Mouse (Mus musculus) hindbrain, embryonic 14.5 days (tissue): ENCODE results near the gene Plcl2. TPM values are rescaled to one million over a fixed set of nuclear protein-coding genes. Genes with fewer than 3 reads are reported as not detected.

Source experiments
- ATAC-seq: fragments of 200-750 bp; cut with Nextera tagmentation; 2 replicates; pipeline ENCODE4 v1.8.0; 2017; ENCODE audit warnings: moderate number of reproducible peaks, mild to moderate bottlenecking, moderate TSS enrichment, moderate library complexity; ENCODE audit not compliant: low FRiP score
- DNase-seq: peaks from one replicate; pipeline ENCODE4 v3.0.0-alpha.2; 2015; ENCODE audit warnings: low spot score
- H3K27ac ChIP-seq: fragments of 300-500 bp; sonication (generic); 2 replicates; pipeline ENCODE4 v1.5.1; 2014; ENCODE audit warnings: mild to moderate bottlenecking, moderate library complexity
- H3K27me3 ChIP-seq: fragments of 300-500 bp; sonication (generic); 2 replicates; pipeline ENCODE4 v1.6.1; 2014; ENCODE audit warnings: mild to moderate bottlenecking, low read length, mixed read lengths; ENCODE audit not compliant: control insufficient read depth, insufficient read depth
- H3K36me3 ChIP-seq: fragments of 300-500 bp; sonication (generic); replicated peaks from 2 replicates; pipeline ENCODE4 v1.6.1; 2014; ENCODE audit not compliant: control insufficient read depth, insufficient read depth
- H3K4me1 ChIP-seq: fragments of 300-500 bp; sonication (generic); replicated peaks from 2 replicates; pipeline ENCODE4 v1.6.1; 2014; ENCODE audit warnings: antibody characterized with exemption, low read length, mixed read lengths; ENCODE audit not compliant: control insufficient read depth, insufficient read depth
- H3K4me2 ChIP-seq: fragments of 300-500 bp; sonication (generic); replicated peaks from 2 replicates; pipeline ENCODE4 v1.6.1; 2014; ENCODE audit warnings: mild to moderate bottlenecking, moderate library complexity
- H3K4me3 ChIP-seq: fragments of 300-500 bp; sonication (generic); replicated peaks from 2 replicates; pipeline ENCODE4 v1.5.1; 2014; ENCODE audit warnings: mild to moderate bottlenecking, low read length
- H3K9ac ChIP-seq: fragments of 300-500 bp; sonication (generic); 2 replicates; pipeline ENCODE4 v1.6.1; 2014
- H3K9me3 ChIP-seq: fragments of 300-500 bp; sonication (generic); 2 replicates; pipeline ENCODE4 v1.6.1; 2016; ENCODE audit warnings: low read length; ENCODE audit not compliant: control insufficient read depth
- WGBS: fragments of 180-500 bp; shearing (Covaris S2); extraction: QIAGEN DNeasy Blood & Tissue Kit; methylation state at CpG from one replicate; pipeline ENCODE4 v1.1.7; 2014; 5-methylcytosine and 5-hydroxymethylcytosine counted together
- polyA plus RNA-seq: library from polyadenylated mRNA; unstranded; fragments of >200 nt; fragmentation: Nextera tagmentation; extraction: Ambion mirVana; gene quantifications from 2 replicates; pipeline ENCODE4 v1.2.1, GENCODE M21; 2014

Gene Plcl2
- polyA plus RNA-seq, 1 experiment from 2014 or later, result 14.6 TPM

GRCm38 (mm10) chr17:50498062-50498697 lies 11.0 kb upstream of the Plcl2 start:
- DNase-seq, result no peak
- no peak for ATAC-seq
- Histone ChIP-seq H3K4me1 (0 out of 2 replicates have a peak, but pooled peaks cover 3% of the 10 kb centered on the region), H3K9me3 (no peaks in the 10 kb centered on the region), H3K4me2 (no peak overlapping the region), H3K9ac (no peak overlapping the region), H3K36me3 (no peaks in the 10 kb centered on the region), H3K4me3 (no peak overlapping the region), H3K27me3 (no peaks in the 10 kb centered on the region), H3K27ac (no peak overlapping the region)
- WGBS, result 52% methylated on average over 7 of the region's 7 CpGs

DNA sequence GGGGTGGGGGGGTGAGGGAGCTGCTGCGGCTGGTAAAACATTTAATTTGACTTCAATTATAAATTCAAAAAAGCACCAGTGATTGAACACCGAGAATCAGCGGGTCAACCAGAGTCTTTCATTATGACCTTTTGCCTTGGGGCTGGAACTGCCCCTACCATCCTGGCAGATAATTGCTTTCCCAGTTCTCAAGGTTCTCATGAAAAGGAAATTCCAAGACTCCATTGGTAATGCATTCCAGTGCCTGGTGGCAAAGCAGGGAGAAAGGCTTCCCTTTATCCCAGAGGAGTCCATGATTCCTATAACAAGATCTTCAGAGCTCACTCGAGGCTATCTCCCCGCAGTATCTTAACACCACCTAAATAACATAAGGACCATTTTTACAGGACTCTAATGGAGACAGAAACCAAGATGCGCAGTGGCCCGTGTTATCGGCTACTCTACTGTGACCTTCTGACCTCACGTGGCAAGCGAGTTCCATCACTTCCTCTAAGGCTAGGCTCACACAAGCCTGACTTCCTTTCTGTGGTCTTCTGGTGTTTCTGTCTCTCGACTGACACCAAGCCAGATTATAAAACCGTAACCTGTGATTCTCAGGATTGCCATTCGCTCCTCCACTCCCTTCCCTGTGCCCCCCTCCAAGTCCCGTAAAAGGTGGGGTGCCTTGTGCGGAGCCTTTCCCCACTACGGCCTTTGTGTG lies 10.0 kb upstream of the Plcl2 start:
- no peaks in the 10 kb centered on the region for H3K36me3 ChIP-seq
- H3K9ac ChIP-seq, result no peak overlapping the region
- no peak overlapping the region for H3K27ac ChIP-seq
- 0 out of 2 replicates have a peak, but pooled peaks cover 2% of the 10 kb centered on the region for H3K4me1 ChIP-seq
- no peak overlapping the region for H3K4me3 ChIP-seq
- DNase-seq (no peak), ATAC-seq (no peak)
- WGBS, result 73% methylated on average over 16 of the region's 16 CpGs
- H3K4me2 ChIP-seq, result no peak overlapping the region
- H3K9me3 ChIP-seq, result no peaks in the 10 kb centered on the region
- H3K27me3 ChIP-seq, result no peaks in the 10 kb centered on the region

DNA sequence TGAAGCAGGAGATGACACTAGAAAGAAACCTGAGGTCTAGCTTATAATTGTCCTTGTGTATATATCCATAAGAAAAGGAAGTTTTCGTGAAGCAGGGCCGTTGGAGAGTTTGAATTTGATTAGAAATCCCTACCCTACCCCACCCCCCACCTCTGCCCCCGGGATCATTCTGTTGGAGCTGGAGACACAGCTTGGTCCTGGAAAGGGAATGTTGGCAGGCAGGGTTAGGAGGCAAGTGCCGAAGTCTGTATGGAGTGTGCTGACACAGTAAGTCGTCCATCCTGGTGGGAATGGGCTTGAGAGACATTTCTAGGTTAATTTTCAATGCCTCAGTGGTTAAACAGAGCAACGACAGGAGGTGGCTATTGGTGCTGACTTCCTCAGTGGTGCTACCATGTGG lies 8.4 kb upstream of the Plcl2 start:
- DNase-seq, result no peak
- WGBS, result 73% methylated on average over 6 of the region's 6 CpGs

DNA sequence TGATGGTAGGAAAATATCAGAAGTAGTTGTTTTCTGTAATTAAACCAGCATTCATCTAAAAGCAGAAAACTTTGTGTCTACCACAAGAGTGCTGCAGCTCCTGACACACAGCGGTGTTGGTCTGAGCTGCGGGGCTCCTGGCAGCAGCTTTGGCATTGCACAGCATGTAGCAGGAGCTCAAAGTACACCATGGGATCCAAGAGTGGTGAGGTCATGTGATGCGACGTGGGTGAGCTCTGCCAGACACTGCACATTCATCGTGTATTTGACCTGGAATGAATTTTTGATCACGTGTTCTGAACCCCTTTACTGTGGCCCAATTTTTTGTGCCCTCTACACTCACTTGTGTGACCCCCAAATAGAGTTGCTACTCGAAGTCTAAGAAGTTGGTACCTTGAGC lies 6.1 kb upstream of the Plcl2 start:
- no peaks in the 10 kb centered on the region for H3K4me1 ChIP-seq
- WGBS, result 82% methylated on average over 7 of the region's 7 CpGs
- no peak overlapping the region for H3K4me2 ChIP-seq
- H3K4me3 ChIP-seq, result no peak overlapping the region
- DNase-seq, result no peak
- H3K27ac ChIP-seq, result no peak overlapping the region
- no peaks in the 10 kb centered on the region for H3K36me3 ChIP-seq
- no peaks in the 10 kb centered on the region for H3K9me3 ChIP-seq
- H3K9ac ChIP-seq, result no peak overlapping the region
- H3K27me3 ChIP-seq, result no peaks in the 10 kb centered on the region
- ATAC-seq, result no peak

More for the DNA sequence above, 8.4 kb upstream of the Plcl2 start:
- Histone ChIP-seq H3K36me3 (no peaks in the 10 kb centered on the region), H3K4me1 (no peaks in the 10 kb centered on the region), H3K27me3 (no peaks in the 10 kb centered on the region), H3K4me3 (no peak overlapping the region), H3K9ac (no peak overlapping the region), H3K9me3 (no peaks in the 10 kb centered on the region), H3K27ac (no peak overlapping the region), H3K4me2 (no peak overlapping the region)
- no peak for ATAC-seq

- ATAC-seq (no peak), DNase-seq (no peak)
- H3K4me1 ChIP-seq, result no peaks in the 10 kb centered on the region
- no peak overlapping the region for H3K9ac ChIP-seq
- no peak overlapping the region for H3K4me2 ChIP-seq
- H3K27me3 ChIP-seq, result no peaks in the 10 kb centered on the region
- H3K36me3 ChIP-seq, result no peaks in the 10 kb centered on the region
- no peak overlapping the region for H3K27ac ChIP-seq
- WGBS, result 79% methylated on average over 6 of the region's 6 CpGs
- no peaks in the 10 kb centered on the region for H3K9me3 ChIP-seq
- H3K4me3 ChIP-seq, result no peak overlapping the region
Measured at GRCm38 (mm10) chr17:50504070-50504846, 4.9 kb upstream of the Plcl2 start.

- Histone ChIP-seq H3K4me1 (peaks cover 12% of the 10 kb centered on the region), H3K9ac (no peak overlapping the region), H3K4me3 (no peak overlapping the region), H3K36me3 (no peaks in the 10 kb centered on the region), H3K9me3 (no peaks in the 10 kb centered on the region), H3K27me3 (no peaks in the 10 kb centered on the region), H3K27ac (no peak overlapping the region), H3K4me2 (no peak overlapping the region)
- ATAC-seq, result no peak
- WGBS, result 86% methylated on average over 10 of the region's 10 CpGs
- no peak for DNase-seq
Measured at GRCm38 (mm10) chr17:50505910-50506634, 3.1 kb upstream of the Plcl2 start.

DNA sequence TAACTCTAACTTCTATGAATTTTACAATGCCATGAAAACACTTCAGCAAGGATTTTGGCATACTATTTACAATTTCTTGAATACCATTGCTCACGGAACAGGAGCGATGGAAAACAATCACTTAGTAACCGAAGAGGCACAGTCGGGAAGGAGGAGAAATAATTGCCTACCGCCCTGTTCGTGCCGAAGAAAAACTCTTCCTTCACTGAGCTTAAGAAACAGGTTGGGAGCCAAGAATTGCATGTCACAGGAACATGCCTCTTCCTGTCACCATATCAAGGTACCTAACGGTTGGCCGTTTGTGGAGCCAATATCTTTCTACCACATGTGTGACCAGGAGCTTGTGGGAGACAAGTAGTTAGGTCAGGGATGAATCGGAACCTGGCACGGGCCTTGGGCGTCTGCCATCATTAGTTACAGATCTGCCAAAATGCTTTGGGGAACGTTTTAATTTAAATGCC lies 2.3 kb upstream of the Plcl2 start:
- H3K9ac ChIP-seq, result no peak overlapping the region
- no peaks in the 10 kb centered on the region for H3K36me3 ChIP-seq
- H3K4me1 ChIP-seq, result peaks cover 20% of the 10 kb centered on the region
- H3K27me3 ChIP-seq, result no peaks in the 10 kb centered on the region
- no peak overlapping the region for H3K27ac ChIP-seq
- H3K4me3 ChIP-seq, result no peak overlapping the region
- no peak overlapping the region for H3K4me2 ChIP-seq
- WGBS, result 81% methylated on average over 13 of the region's 13 CpGs
- no peak for ATAC-seq
- DNase-seq, result no peak
- no peaks in the 10 kb centered on the region for H3K9me3 ChIP-seq

DNA sequence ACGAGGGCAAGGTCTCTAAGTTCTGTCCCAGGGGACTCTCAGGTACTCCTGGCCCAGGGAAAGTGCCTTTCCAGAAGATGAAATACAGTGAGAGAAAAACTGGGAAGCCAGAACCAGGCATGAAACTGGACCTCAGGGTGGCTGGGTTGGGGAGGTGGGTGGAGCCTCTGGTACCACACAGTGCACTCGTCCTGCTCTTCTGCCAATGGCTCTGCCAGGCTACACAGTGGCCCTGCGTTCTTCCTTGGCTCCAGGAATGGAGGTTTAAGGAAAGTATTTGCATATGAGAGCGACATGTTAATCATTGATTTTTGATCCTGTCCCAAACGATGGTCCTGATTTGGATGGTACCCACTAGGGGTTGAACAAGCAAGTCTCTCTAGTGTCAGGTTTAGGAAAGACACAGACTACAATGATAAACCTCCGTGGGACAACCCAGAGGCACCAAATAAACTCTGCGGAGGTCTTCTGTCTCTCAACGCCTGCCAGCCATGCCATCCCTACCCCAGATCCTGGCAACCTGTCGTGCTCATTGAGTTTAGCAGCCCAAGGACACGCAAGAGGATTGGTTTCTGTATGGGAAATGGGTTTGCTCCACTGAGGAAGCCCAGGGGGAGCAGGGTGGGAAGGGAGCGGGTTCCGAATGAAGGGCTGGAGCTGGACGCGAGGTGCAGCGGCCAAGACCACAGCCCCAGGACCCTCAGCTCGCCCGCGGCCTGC lies 988 bp upstream of the Plcl2 start:
- 12% methylated on average over 18 of the region's 18 CpGs for WGBS
- Histone ChIP-seq H3K4me2 (peak overlapping the region; percentile 72), H3K36me3 (no peaks in the 10 kb centered on the region), H3K27ac (peak overlapping the region; percentile 95), H3K27me3 (no peaks in the 10 kb centered on the region), H3K4me3 (peak overlapping the region; percentile 97), H3K9me3 (no peaks in the 10 kb centered on the region), H3K4me1 (peaks cover 27% of the 10 kb centered on the region), H3K9ac (peak overlapping the region; percentile 97)
- ATAC-seq (no peak; the same call in 1 of the 2 replicates), DNase-seq (no peak)
